Mouse (Mus musculus) liver, embryonic 18 days (tissue): Measurements from ENCODE around the gene Rfng. TPM values are rescaled to one million over a fixed set of nuclear protein-coding genes. Genes with fewer than 3 reads are reported as not detected.

Experiments used
- polyA plus RNA-seq: library from polyadenylated mRNA; depleted of rRNA; stranded (reverse); fragments of >200 nt; gene quantifications from 2 replicates; pipeline ENCODE4 v1.2.3, GENCODE M21; 2012; rRNA removed

The Rfng gene
- polyA plus RNA-seq = 5.5 and 6.7 TPM in 2 replicates

DNA sequence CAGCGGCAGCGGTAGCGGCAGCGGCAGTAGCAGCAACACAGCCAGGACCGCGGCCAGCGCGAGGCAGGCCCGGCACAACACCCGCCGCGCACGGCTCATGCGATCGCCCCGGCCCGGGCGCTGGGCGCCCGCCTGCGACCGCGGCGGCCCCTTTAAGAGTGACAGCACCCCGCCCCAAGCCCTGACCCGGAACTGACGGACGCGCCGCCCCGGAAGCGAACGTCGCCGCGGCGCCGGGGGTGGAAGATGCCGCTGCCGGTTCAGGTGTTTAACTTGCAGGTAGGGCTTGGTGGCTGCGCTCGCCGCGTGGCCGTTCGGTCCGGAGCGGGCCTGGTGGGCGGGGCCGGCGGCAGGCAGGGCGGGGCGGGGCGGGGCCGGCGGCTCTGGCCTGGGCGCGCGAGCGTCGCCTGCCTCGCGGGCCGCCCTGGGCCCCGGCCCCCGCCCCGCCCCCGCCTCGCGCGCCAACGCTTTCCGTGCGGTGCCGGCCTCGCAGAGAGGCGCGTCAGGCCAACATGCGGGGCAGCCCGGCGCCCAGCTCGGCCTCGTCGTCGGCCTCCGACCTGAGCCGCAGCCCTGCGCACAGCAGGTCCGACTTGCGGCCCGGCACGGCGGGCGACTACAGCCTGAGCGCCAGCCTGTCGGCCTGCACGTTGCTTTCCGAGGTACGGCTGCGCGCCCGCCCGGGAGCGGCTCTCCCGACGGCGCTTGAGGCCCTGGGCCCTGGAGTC is at the start of gene Rfng, which contains the start of gene Gps1:
Gene Rfng, minus strand, starts transcription at position 144 of the 728 bp plus-strand sequence.
Gene Gps1, plus strand, starts transcription at position 209 of the 728 bp plus-strand sequence.

DNA sequence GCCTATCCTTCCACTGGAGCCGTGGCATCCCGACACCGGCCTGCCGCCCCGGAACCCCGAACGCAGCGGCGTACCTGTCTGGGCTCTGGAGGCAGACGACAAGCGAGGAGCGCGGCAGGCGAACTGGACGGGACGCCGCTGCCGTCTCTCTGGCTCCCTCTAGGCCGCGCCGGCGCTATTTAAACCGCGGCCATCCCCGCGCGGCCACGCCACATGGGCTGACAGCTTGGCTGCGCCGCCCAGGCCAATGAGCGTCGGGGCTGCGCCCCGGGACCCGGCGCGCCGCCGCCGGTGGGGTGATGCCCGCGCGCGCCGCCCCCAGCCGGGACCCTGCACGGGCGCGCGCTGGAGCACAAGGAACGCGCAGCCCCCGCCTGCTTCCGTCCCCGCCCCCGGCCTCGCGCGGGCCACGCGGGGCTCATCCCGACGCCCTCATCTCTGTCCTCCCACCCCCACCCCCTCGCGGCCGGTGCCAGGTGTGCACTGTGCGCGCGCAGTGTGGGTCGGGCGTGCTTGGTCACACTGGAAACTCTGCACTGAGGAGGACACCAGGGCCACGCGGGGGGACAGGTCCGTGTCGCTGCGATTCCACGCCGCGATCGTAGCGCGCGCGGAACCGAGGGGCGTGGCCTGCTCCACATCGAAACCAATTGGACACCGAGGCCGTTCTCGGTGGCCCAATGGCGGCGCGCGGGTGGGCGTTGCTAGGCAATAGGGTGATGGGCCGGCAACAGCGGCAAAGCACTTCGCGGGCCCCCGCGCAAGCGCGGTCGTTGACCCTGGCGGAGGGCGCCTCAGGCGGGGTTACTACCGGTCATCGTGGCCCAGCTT is 40.2 kb upstream of the Rfng start, which contains the start of gene Fasn:
Gene Fasn, minus strand, starts transcription at position 592 of the 831 bp plus-strand sequence.

DNA sequence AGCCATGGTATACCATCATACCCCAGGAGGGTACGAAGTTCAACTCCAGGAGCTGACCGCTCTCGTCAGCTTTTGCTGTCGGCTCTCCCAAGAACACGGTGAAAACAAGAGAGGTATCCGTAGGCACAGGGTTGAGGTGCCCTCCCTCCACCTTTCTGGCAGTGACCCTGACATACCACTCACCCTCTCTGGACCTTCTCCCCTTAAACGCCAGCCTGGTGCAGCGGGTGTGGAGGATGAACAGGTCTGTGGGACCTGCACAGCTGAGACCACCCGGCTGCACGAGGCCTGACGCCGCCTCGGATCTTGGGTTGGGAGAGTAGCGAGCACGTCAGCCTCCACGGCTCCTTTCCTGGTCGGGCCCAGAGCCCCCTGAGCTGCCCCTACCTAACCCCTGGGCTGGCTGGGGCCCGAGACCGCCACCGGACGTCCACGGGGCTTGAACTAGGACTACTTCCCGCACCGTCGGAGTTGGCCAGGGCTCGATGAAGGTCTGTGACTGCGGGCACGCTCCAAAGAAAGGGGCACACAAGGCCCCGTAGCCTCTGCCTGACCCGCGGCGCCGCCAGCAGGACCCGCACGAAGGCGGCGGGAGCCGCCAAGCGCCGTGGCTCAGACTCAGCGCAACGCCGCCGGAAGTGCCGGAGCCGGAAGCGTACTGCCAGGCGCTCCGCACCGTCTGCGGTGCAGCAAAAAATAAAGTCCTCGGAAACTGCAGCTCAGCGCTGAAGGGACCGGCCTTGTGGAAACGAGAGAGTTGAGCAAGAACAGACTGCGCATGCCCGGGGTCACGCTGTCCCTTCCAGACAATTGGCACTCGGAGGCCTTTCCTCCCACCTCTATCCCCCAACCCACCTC is 12.0 kb upstream of the Rfng start, which contains the start of gene Dus1l:
Gene Dus1l, minus strand, starts transcription at position 648 of the 858 bp plus-strand sequence.

DNA sequence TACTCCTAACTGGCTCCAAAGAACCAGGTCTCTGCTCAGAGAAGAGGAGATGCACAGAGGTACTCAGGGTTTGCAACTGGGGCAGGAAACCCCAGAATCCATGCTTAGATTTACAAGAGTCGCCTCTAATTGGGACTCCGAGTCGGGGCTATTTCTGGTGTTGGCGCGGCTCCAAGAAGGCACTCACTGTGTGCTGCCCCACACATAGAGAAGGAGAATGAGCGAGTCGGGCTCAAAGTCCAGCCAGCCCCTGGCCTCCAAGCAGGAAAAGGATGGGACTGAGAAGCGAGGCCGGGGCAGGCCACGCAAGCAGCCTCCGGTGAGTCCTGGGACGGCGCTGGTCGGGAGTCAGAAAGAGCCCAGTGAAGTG is 21.4 kb downstream of the Rfng start, which contains the start of gene Hmga1b:
Gene Hmga1b, plus strand, starts transcription at position 123 of the 370 bp plus-strand sequence.

DNA sequence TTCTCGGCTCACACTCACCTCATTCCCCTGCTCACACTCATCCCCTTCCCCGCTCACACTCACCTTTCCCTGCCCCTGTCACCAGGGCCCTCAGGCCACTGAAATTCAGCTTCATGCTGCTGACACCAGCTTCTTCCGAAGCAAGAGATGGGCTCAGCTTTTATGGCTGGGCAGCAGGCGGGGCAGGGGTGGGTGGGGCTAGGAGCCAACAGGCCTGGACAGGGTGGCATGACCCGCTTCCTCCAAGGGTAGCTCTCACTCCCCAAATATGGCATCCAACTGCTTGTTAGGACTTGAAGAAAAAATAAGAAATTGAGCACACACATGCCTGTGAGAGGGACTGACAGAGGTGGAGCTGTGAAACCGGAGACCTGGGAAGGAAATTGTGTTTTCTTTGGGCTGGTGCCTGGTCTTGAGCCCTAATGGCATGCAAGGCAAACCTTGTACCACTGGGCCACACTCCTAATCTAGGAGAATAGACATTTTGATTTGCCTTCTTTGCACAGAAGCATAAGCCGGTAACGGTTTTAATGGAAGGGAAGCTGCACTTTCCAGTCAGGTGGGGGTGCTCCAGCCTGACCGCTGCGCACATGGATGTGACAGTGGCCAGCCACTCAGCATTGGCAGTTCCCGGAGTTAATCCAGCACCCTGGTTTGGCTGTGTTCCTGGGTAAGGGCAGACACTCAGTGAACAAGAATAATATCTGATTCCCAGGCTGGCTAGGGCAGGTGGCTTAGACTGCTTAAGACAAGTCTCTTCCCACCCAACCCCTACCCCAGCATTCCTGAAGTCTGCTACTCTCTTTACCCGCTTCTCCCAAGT is 51.9 kb downstream of the Rfng start, which contains the start of gene Cbr2:
Gene Cbr2, minus strand, starts transcription at position 257 of the 823 bp plus-strand sequence.

Other genes with a start within 250 kb of the Rfng start
- 41.8 and 45.5 TPM in 2 replicates for gene Mcrip1, start 234.5 kb downstream of the Rfng start, polyA plus RNA-seq
- not detected in 2 replicates for gene Ppp1r27, start 233.1 kb downstream of the Rfng start, polyA plus RNA-seq
- 432 and 494 TPM in 2 replicates for gene P4hb, start 211.0 kb downstream of the Rfng start, polyA plus RNA-seq
- 142 and 152 TPM in 2 replicates for gene Arhgdia, start 202.6 kb downstream of the Rfng start, polyA plus RNA-seq
- gene Alyref, start 185.8 kb downstream of the Rfng start, polyA plus RNA-seq = 49.6 and 60.6 TPM in 2 replicates
- gene Anapc11, start 185.8 kb downstream of the Rfng start, polyA plus RNA-seq = 34.4 and 36.3 TPM in 2 replicates
- gene Npb, start 175.7 kb downstream of the Rfng start, polyA plus RNA-seq = 4.7 TPM in 2 replicates
- 389 and 419 TPM in 2 replicates for gene Pcyt2, start 166.3 kb downstream of the Rfng start, polyA plus RNA-seq
- 30.4 and 32.8 TPM in 2 replicates for gene Sirt7, start 159.0 kb downstream of the Rfng start, polyA plus RNA-seq
- gene Mafg, start 150.6 kb downstream of the Rfng start, polyA plus RNA-seq = 28.0 and 31.0 TPM in 2 replicates
- gene Pycr1, start 140.4 kb downstream of the Rfng start, polyA plus RNA-seq = 6.9 and 7.8 TPM in 2 replicates
- gene Myadml2, start 136.0 kb downstream of the Rfng start, polyA plus RNA-seq = 0.19 and 0.43 TPM in 2 replicates
- 0.25 and 0.26 TPM in 2 replicates for gene Notum, start 123.0 kb downstream of the Rfng start, polyA plus RNA-seq
- gene Aspscr1, start 111.2 kb downstream of the Rfng start, polyA plus RNA-seq = 23.8 and 25.4 TPM in 2 replicates
- gene Cenpx, start 70.5 kb downstream of the Rfng start, polyA plus RNA-seq = 54.1 and 60.7 TPM in 2 replicates
- gene Lrrc45, start 70.3 kb downstream of the Rfng start, polyA plus RNA-seq = 7.4 and 8.9 TPM in 2 replicates
- 1.2 and 1.7 TPM in 2 replicates for gene Rac3, start 62.7 kb downstream of the Rfng start, polyA plus RNA-seq
- gene Dcxr, start 56.9 kb downstream of the Rfng start, polyA plus RNA-seq = 42.2 and 46.5 TPM in 2 replicates
- gene Cbr2, start 52.1 kb downstream of the Rfng start, polyA plus RNA-seq = 0.03 and 0.24 TPM in 2 replicates
- gene Hmga1b, start 21.4 kb downstream of the Rfng start, polyA plus RNA-seq = 1.1 TPM in 2 replicates
- 49.2 and 50.9 TPM in 2 replicates for gene Gps1, start 65 bp upstream of the Rfng start, polyA plus RNA-seq
- gene Dus1l, start 12.2 kb upstream of the Rfng start, polyA plus RNA-seq = 25.6 and 27.9 TPM in 2 replicates
- 99.0 and 126 TPM in 2 replicates for gene Fasn, start 40.3 kb upstream of the Rfng start, polyA plus RNA-seq
- gene Ccdc57, start 148.7 kb upstream of the Rfng start, polyA plus RNA-seq = 1.3 and 1.6 TPM in 2 replicates
- 22.8 and 24.2 TPM in 2 replicates for gene Slc16a3, start 164.3 kb upstream of the Rfng start, polyA plus RNA-seq
- 29.6 and 32.7 TPM in 2 replicates for gene Csnk1d, start 207.1 kb upstream of the Rfng start, polyA plus RNA-seq